Mouse (Mus musculus) small intestine, adult 2 months (tissue): ENCODE results near the gene Tmem39a.

Source experiments
- CTCF ChIP-seq: fragments of 200-500 bp; IDR thresholded peaks from 2 replicates; pipeline ENCODE4 v1.5.1; 2012; ENCODE audit warnings: low read depth, mild to moderate bottlenecking, control low read depth, inconsistent platforms, low read length, moderate library complexity, mixed read lengths; ENCODE audit not compliant: insufficient replicate concordance, insufficient read length; ENCODE audit errors: extremely low read depth
- POLR2A ChIP-seq: fragments of 200-500 bp; IDR thresholded peaks from 2 replicates; pipeline ENCODE4 v1.6.1; 2012; ENCODE audit warnings: low read depth, mild to moderate bottlenecking, control low read depth, inconsistent platforms, low read length, moderate library complexity

DNA sequence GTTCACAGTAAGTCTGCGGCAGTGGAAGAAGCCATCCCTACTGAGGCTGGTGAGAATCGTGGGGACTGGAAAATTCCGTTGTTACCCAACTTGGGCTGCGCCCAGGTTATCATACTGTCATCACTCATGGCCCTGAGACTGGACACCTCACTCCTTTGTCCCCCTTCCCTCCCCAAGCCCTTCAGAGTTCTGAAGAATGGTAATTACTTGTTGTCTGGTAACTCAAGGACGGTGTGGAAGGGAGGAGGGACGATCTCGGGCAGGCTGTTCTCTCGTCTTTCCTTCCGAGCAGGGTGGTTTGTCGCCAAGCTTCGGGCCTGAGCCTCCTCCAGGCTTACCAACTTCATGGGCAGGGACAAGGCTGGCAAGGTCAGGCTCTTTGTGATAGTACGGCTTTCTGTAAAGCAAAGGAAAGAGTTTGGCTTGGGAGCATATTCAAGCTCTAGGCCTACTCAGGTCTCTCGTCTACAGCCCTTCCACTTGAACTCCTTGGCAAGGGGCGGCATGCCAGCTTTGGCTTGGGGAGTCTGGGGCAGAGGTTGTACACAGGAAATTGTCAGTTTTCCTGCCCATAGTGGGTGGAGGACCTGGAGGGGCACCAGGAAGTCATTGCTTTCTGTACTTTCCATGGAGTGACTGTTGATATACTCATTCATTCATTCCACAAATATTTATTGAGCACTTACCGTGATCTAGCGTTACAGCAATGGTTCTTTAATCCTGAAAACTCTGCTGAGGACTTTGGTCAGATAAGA, 62.4 kb downstream of the Tmem39a start:
- TF ChIP-seq POLR2A: no peak
- TF ChIP-seq CTCF: no peak
